Mouse (Mus musculus): ENCODE results near the gene 6430531B16Rik.

- TF ChIP-seq EP300 (IDR thresholded peaks at IDR 0.05; ENCODE audit: low read depth), result no peak
- TF ChIP-seq CTCF (IDR thresholded peaks at IDR 0.05; ENCODE audit: low read depth), result no peak
Measured at GRCm38 (mm10) chr7:139961141-139961540, 17.4 kb downstream of the 6430531B16Rik start.
